Mouse (Mus musculus) small intestine, adult 2 months (tissue): Measurements from ENCODE around the gene Dpy19l1.

ENCODE experiments used
- CTCF ChIP-seq: fragments of 200-500 bp; IDR thresholded peaks from 2 replicates; pipeline ENCODE4 v1.5.1; 2012; ENCODE audit warnings: low read depth, mild to moderate bottlenecking, control low read depth, inconsistent platforms, low read length, moderate library complexity, mixed read lengths; ENCODE audit not compliant: insufficient replicate concordance, insufficient read length; ENCODE audit errors: extremely low read depth
- POLR2A ChIP-seq: fragments of 200-500 bp; IDR thresholded peaks from 2 replicates; pipeline ENCODE4 v1.6.1; 2012; ENCODE audit warnings: low read depth, mild to moderate bottlenecking, control low read depth, inconsistent platforms, low read length, moderate library complexity

GRCm38 (mm10) chr9:24538159-24538558, 35.2 kb upstream of the Dpy19l1 start:
- TF ChIP-seq CTCF, result no peak
- no peak for TF ChIP-seq POLR2A
